In the genomic region with DNA sequence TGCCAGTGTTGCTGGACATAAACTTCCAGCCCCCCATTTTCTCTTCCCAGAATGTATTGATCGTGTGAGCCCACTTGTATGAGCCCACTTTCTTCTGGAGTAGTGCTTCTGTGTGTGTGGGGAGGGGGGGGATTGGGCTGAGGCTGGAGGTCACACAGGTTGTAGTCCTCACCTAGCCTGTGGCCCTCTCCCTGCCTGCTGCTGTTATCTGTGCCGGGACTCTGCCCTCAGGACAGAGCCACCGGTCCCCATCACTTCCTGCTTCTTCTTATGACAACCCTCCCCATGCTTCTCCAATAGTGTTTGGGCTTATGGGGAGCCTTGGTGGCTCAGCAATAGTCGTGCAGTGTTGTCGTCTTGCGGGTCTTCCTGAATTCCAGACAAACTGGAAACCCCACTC, we compare ENCODE assay signal across 21 mouse cellular contexts. TPM values are rescaled to one million over a fixed set of nuclear protein-coding genes. Genes with fewer than 3 reads are reported as not detected.
A peak's percentile ranks its signal among the peaks of the same experiment; 100 is the strongest.
DNase-seq lines count a peak whose midpoint lies in the region; ATAC-seq and TF ChIP-seq lines count a peak whose summit lies in the region.
"Had no signal": no experiment of that assay in that cellular context is flagged by ENCODE, and none has a peak within 500 bp of the region (broad histone marks: within the 10 kb centered on the region; RNA-seq: fewer than 3 reads in every experiment).

No protein-coding gene starts in this region.

- peak; percentile 33; the same call in 1 of the 2 replicates for ATAC-seq in liver, embryonic 12.5 days
- no peak for ATAC-seq in liver, embryonic 11.5 days (replicated peaks; ENCODE audit: low FRiP score)
- ATAC-seq in intestine, embryonic 16.5 days, result peak; percentile 69
- ATAC-seq in hindbrain, embryonic 16.5 days, result no peak
- no peak for ATAC-seq in lung, postnatal 0 days
- ATAC-seq: forebrain, embryonic 14.5 days; forebrain, embryonic 16.5 days had no signal

- no peak for TF ChIP-seq POLR2A in small intestine, adult 2 months (IDR thresholded peaks at IDR 0.05; ENCODE audit: low read depth, low read length)

- H3K27me3 ChIP-seq in liver, embryonic 12.5 days (replicated peaks), result no peaks in the 10 kb centered on the region
- no peaks in the 10 kb centered on the region for H3K27me3 ChIP-seq in liver, embryonic 11.5 days (replicated peaks; ENCODE audit: control insufficient read depth, insufficient read depth, low read length)
- H3K27me3 ChIP-seq in intestine, embryonic 16.5 days (replicated peaks; ENCODE audit: control insufficient read depth, insufficient read depth, low read length), result no peaks in the 10 kb centered on the region
- no peaks in the 10 kb centered on the region for H3K27me3 ChIP-seq in small intestine, adult 2 months (ENCODE audit: control insufficient read depth, insufficient read depth, low read length)
- H3K27me3 ChIP-seq in hindbrain, embryonic 16.5 days (replicated peaks; ENCODE audit: control insufficient read depth, insufficient read depth, low read length), result no peaks in the 10 kb centered on the region
- H3K27me3 ChIP-seq in lung, postnatal 0 days (replicated peaks; ENCODE audit: insufficient read depth, low read length), result no peaks in the 10 kb centered on the region
- H3K27me3 ChIP-seq: embryonic facial prominence, embryonic 13.5 days; embryonic facial prominence, embryonic 15.5 days; forebrain, embryonic 12.5 days had no signal

- H3K4me1 ChIP-seq in liver, embryonic 12.5 days, result peaks cover 71% of the 10 kb centered on the region
- peaks cover 27% of the 10 kb centered on the region for H3K4me1 ChIP-seq in liver, embryonic 11.5 days (replicated peaks; ENCODE audit: control insufficient read depth, insufficient read depth, low read length)
- peaks cover 22% of the 10 kb centered on the region for H3K4me1 ChIP-seq in intestine, embryonic 16.5 days (ENCODE audit: control insufficient read depth, insufficient read depth, low read length)
- H3K4me1 ChIP-seq in small intestine, adult 2 months (ENCODE audit: control insufficient read depth, insufficient read depth, insufficient read length, low read length), result peaks cover 75% of the 10 kb centered on the region
- H3K4me1 ChIP-seq in hindbrain, embryonic 16.5 days (ENCODE audit: control insufficient read depth, insufficient read depth, low read depth, low read length), result peaks cover 14% of the 10 kb centered on the region
- H3K4me1 ChIP-seq in lung, postnatal 0 days (ENCODE audit: insufficient read depth, low read depth, low read length), result peaks cover 13% of the 10 kb centered on the region; the same call in 1 of the 2 replicates

- 0 out of 2 replicates have a peak, but pooled peaks cover 6% of the 10 kb centered on the region for H3K36me3 ChIP-seq in liver, embryonic 12.5 days
- no peaks in the 10 kb centered on the region for H3K36me3 ChIP-seq in liver, embryonic 11.5 days (ENCODE audit: control insufficient read depth, insufficient read depth, low read length)
- H3K36me3 ChIP-seq in intestine, embryonic 16.5 days (ENCODE audit: control insufficient read depth, insufficient read depth, low read length), result no peaks in the 10 kb centered on the region
- H3K36me3 ChIP-seq in small intestine, adult 2 months (ENCODE audit: control insufficient read depth, insufficient read depth, low read length), result no peaks in the 10 kb centered on the region
- H3K36me3 ChIP-seq in hindbrain, embryonic 16.5 days (ENCODE audit: control insufficient read depth, insufficient read depth, low read length), result no peaks in the 10 kb centered on the region
- H3K36me3 ChIP-seq in lung, postnatal 0 days (ENCODE audit: insufficient read depth, low read length), result no peaks in the 10 kb centered on the region
- H3K36me3 ChIP-seq: embryonic facial prominence, embryonic 13.5 days; embryonic facial prominence, embryonic 15.5 days; forebrain, embryonic 10.5 days; forebrain, embryonic 12.5 days had no signal

- H3K9me3 ChIP-seq in liver, embryonic 12.5 days (replicated peaks), result no peaks in the 10 kb centered on the region
- H3K9me3 ChIP-seq in liver, embryonic 11.5 days (ENCODE audit: control insufficient read depth, low read length), result no peaks in the 10 kb centered on the region
- no peaks in the 10 kb centered on the region for H3K9me3 ChIP-seq in intestine, embryonic 16.5 days (ENCODE audit: control insufficient read depth, low read length)
- no peaks in the 10 kb centered on the region for H3K9me3 ChIP-seq in hindbrain, embryonic 16.5 days (ENCODE audit: control insufficient read depth, low read length)
- H3K9me3 ChIP-seq in lung, postnatal 0 days (ENCODE audit: low read length), result no peaks in the 10 kb centered on the region
- H3K9me3 ChIP-seq: embryonic facial prominence, embryonic 13.5 days; embryonic facial prominence, embryonic 15.5 days; forebrain, embryonic 10.5 days; forebrain, embryonic 12.5 days had no signal

- no peak overlapping the region for H3K4me2 ChIP-seq in liver, embryonic 12.5 days
- H3K4me2 ChIP-seq in liver, embryonic 11.5 days, result no peak overlapping the region
- H3K4me2 ChIP-seq in intestine, embryonic 16.5 days (ENCODE audit: low read depth, low read length), result no peak overlapping the region
- no peak overlapping the region for H3K4me2 ChIP-seq in hindbrain, embryonic 16.5 days (ENCODE audit: low read length)
- no peak overlapping the region for H3K4me2 ChIP-seq in lung, postnatal 0 days (replicated peaks; ENCODE audit: low read depth, low read length)
- H3K4me2 ChIP-seq: embryonic facial prominence, embryonic 13.5 days; embryonic facial prominence, embryonic 15.5 days; forebrain, embryonic 12.5 days had no signal

- no peak overlapping the region for H3K9ac ChIP-seq in liver, embryonic 12.5 days
- no peak overlapping the region for H3K9ac ChIP-seq in liver, embryonic 11.5 days (ENCODE audit: low read depth, low read length)
- no peak overlapping the region for H3K9ac ChIP-seq in intestine, embryonic 16.5 days (ENCODE audit: low read depth, low read length)
- H3K9ac ChIP-seq in hindbrain, embryonic 16.5 days (ENCODE audit: low read depth, low read length), result no peak overlapping the region
- no peak overlapping the region for H3K9ac ChIP-seq in lung, postnatal 0 days (replicated peaks; ENCODE audit: low read depth)
- H3K9ac ChIP-seq: embryonic facial prominence, embryonic 15.5 days; forebrain, embryonic 12.5 days had no signal

- no peak for TF ChIP-seq CTCF in small intestine, adult 2 months (IDR thresholded peaks at IDR 0.05; ENCODE audit: extremely low read depth, insufficient read length, insufficient replicate concordance, low read depth, low read length)
- TF ChIP-seq CTCF in lung, postnatal 0 days (IDR thresholded peaks at IDR 0.05), result no peak

- DNase-seq in liver, embryonic 11.5 days (ENCODE audit: low spot score), result no peak
- no peak for DNase-seq in lung, postnatal 0 days (ENCODE audit: low spot score)
- DNase-seq: adrenal gland, adult 2 months; adrenal gland, postnatal 10 days; adrenal gland, postnatal 25 days; cerebellum, adult 11 months; cerebellum, adult 18-20 months; cerebellum, adult 8-10 months; cerebellum, postnatal 36 days; embryo, embryonic 11 days had no signal

- no peak overlapping the region for H3K4me3 ChIP-seq in liver, embryonic 12.5 days
- no peak overlapping the region for H3K4me3 ChIP-seq in liver, embryonic 11.5 days (ENCODE audit: low read depth, low read length)
- no peak overlapping the region for H3K4me3 ChIP-seq in intestine, embryonic 16.5 days (ENCODE audit: low read length)
- H3K4me3 ChIP-seq in small intestine, adult 2 months (ENCODE audit: low read depth, low read length), result no peak overlapping the region
- H3K4me3 ChIP-seq in hindbrain, embryonic 16.5 days (ENCODE audit: low read length), result no peak overlapping the region
- no peak overlapping the region for H3K4me3 ChIP-seq in lung, postnatal 0 days (ENCODE audit: low read depth, low read length)
- H3K4me3 ChIP-seq: embryonic facial prominence, embryonic 13.5 days; embryonic facial prominence, embryonic 15.5 days; erythroblast, embryonic 14.5 days; forebrain, embryonic 10.5 days; forebrain, embryonic 12.5 days had no signal

- 41% methylated on average over 6 of the region's 6 CpGs for WGBS in liver, embryonic 12.5 days (ENCODE audit: insufficient replicate concordance)
- whole genome bisulfite sequencing in liver, embryonic 11.5 days, result 51% methylated on average over 6 of the region's 6 CpGs
- 69% methylated on average over 6 of the region's 6 CpGs for WGBS in intestine, embryonic 16.5 days
- 41% methylated on average over 6 of the region's 6 CpGs for WGBS in small intestine, adult 2 months
- WGBS in hindbrain, embryonic 16.5 days, result 88% methylated on average over 6 of the region's 6 CpGs
- WGBS in lung, postnatal 0 days, result 70% methylated on average over 6 of the region's 6 CpGs

- no peak overlapping the region for H3K27ac ChIP-seq in liver, embryonic 12.5 days
- H3K27ac ChIP-seq in liver, embryonic 11.5 days (ENCODE audit: low read depth, low read length), result no peak overlapping the region
- no peak overlapping the region for H3K27ac ChIP-seq in intestine, embryonic 16.5 days (ENCODE audit: low read length)
- H3K27ac ChIP-seq in small intestine, adult 2 months (ENCODE audit: insufficient read depth, low read depth, low read length), result peak overlapping the region; percentile 85
- no peak overlapping the region for H3K27ac ChIP-seq in hindbrain, embryonic 16.5 days (ENCODE audit: low read depth, low read length)
- H3K27ac ChIP-seq in lung, postnatal 0 days (ENCODE audit: low read length), result no peak overlapping the region
- H3K27ac ChIP-seq: embryonic facial prominence, embryonic 13.5 days; embryonic facial prominence, embryonic 15.5 days; forebrain, embryonic 10.5 days; forebrain, embryonic 12.5 days had no signal

- TF ChIP-seq EP300 in lung, postnatal 0 days (IDR thresholded peaks at IDR 0.05), result no peak

RNA-seq across cellular contexts. Expression of gene Galnt10, which starts 46.7 kb away (rescaled TPM):
- 34.2 and 36.3 TPM in 2 replicates for polyA plus RNA-seq in liver, embryonic 12.5 days (2016; fragmentation: Nextera tagmentation; extraction: Ambion mirVana)
- 17.5 and 19.8 TPM in 2 replicates for polyA plus RNA-seq in liver, embryonic 11.5 days (2014; fragmentation: Nextera tagmentation; extraction: Ambion mirVana)
- polyA plus RNA-seq in intestine, embryonic 16.5 days (2015; fragmentation: Nextera tagmentation; extraction: Ambion mirVana), result 16.9 and 17.8 TPM in 2 replicates
- 21.6 and 37.0 TPM in 2 replicates for polyA plus RNA-seq in small intestine, adult 2 months (2012; rRNA removed)
- 12.3 and 13.1 TPM in 2 replicates for polyA plus RNA-seq in hindbrain, embryonic 16.5 days (2015; fragmentation: Nextera tagmentation; extraction: Ambion mirVana)
- polyA plus RNA-seq in lung, postnatal 0 days (2015; fragmentation: Nextera tagmentation; extraction: Ambion mirVana), result 6.1 and 6.4 TPM in 2 replicates

Comparison
In these comparisons a context has a peak if more than half of its experiments do, and no peak if none do; other contexts are left out.
1. ATAC-seq: peak in liver, embryonic 12.5 days (single experiment) and intestine, embryonic 16.5 days (single experiment); none in liver, embryonic 11.5 days (single experiment), hindbrain, embryonic 16.5 days (single experiment) and lung, postnatal 0 days (single experiment).